Mouse (Mus musculus) heart, postnatal 0 days (tissue): ENCODE data around the gene Nr6a1. TPM values are rescaled to one million over a fixed set of nuclear protein-coding genes. Genes with fewer than 3 reads are reported as not detected.

Experiments used
- ATAC-seq: fragments of 200-750 bp; cut with Nextera tagmentation; 2 replicates; pipeline ENCODE4 v1.8.0; 2017; ENCODE audit warnings: low read depth, moderate number of reproducible peaks, moderate library complexity; ENCODE audit not compliant: insufficient read depth
- DNase-seq: peaks from one replicate; pipeline ENCODE4 v3.0.0-alpha.2; 2016; ENCODE audit warnings: low spot score
- H3K27ac ChIP-seq: fragments of 300-500 bp; sonication (generic); 2 replicates; pipeline ENCODE4 v1.5.1; 2014; ENCODE audit warnings: low read depth, mild to moderate bottlenecking
- H3K27me3 ChIP-seq: fragments of 300-500 bp; sonication (generic); 2 replicates; pipeline ENCODE4 v1.6.1; 2014; ENCODE audit warnings: low read length, mixed read lengths; ENCODE audit not compliant: control insufficient read depth, insufficient read depth
- H3K36me3 ChIP-seq: fragments of 300-500 bp; sonication (generic); replicated peaks from 2 replicates; pipeline ENCODE4 v1.6.1; 2014; ENCODE audit warnings: low read length, mixed read lengths; ENCODE audit not compliant: control insufficient read depth, insufficient read depth
- H3K4me1 ChIP-seq: fragments of 300-500 bp; sonication (generic); 2 replicates; pipeline ENCODE4 v1.6.1; 2014; ENCODE audit warnings: antibody characterized with exemption; ENCODE audit not compliant: control insufficient read depth, insufficient read depth
- H3K4me2 ChIP-seq: fragments of 300-500 bp; sonication (generic); 2 replicates; pipeline ENCODE4 v1.6.1; 2014; ENCODE audit warnings: low read depth, mild to moderate bottlenecking, low read length, moderate library complexity
- H3K4me3 ChIP-seq: fragments of 300-500 bp; sonication (generic); 2 replicates; pipeline ENCODE4 v1.5.1; 2014; ENCODE audit warnings: low read depth, low read length
- H3K9ac ChIP-seq: fragments of 300-500 bp; sonication (generic); replicated peaks from 2 replicates; pipeline ENCODE4 v1.6.1; 2014; ENCODE audit warnings: low read depth, low read length, mixed read lengths
- H3K9me3 ChIP-seq: fragments of 300-500 bp; sonication (generic); replicated peaks from 2 replicates; pipeline ENCODE4 v1.6.1; 2016; ENCODE audit warnings: low read length; ENCODE audit not compliant: control insufficient read depth
- CTCF ChIP-seq: IDR thresholded peaks from 2 replicates; pipeline ENCODE4 v1.5.1; 2016; ENCODE audit warnings: antibody characterized with exemption, control low read depth, low read depth
- EP300 ChIP-seq: IDR thresholded peaks from 2 replicates; pipeline ENCODE4 v1.6.1; 2016; ENCODE audit warnings: antibody characterized with exemption, low read depth
- WGBS: fragments of 180-500 bp; shearing (Covaris S2); extraction: QIAGEN DNeasy Blood & Tissue Kit; methylation state at CpG from one replicate; pipeline ENCODE4 v1.1.7; 2014; 5-methylcytosine and 5-hydroxymethylcytosine counted together
- polyA plus RNA-seq: library from polyadenylated mRNA; unstranded; fragments of >200 nt; fragmentation: Nextera tagmentation; extraction: Ambion mirVana; gene quantifications from 2 replicates; pipeline ENCODE4 v1.2.1, GENCODE M21; 2015
- total RNA-seq: library from RNA; depleted of rRNA; stranded (reverse); fragments of >200 nt; gene quantifications from 2 replicates; pipeline ENCODE4 v1.2.3, GENCODE M21; 2014; ENCODE audit warnings: low replicate concordance

Gene Nr6a1
- total and polyA plus RNA-seq, 2 experiments from 2014 or later, result 0.31 to 0.99 TPM

DNA sequence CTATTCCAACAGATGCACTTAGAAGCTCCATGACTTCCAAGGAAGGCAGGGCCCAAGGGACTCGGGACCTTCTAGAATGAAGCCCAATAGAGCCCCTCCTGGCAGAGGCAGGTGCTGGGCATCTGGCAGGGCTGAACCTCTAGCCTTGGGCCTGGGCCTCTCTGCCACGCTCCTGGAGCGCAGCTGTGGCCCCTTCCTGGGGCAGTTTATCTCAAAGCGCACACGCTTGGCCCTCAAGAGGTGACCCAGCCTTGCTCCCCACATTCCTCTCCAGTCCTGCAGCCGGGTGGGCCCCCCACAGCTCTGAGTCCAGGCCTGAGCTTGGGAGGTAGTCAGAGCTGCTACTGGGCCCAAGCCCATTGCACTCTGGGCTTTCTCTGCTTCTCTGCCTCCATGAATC lies 208.1 kb downstream of the Nr6a1 start:
- no peak for DNase-seq
- H3K36me3 ChIP-seq, result no peaks in the 10 kb centered on the region
- H3K9me3 ChIP-seq, result no peaks in the 10 kb centered on the region
- H3K27ac ChIP-seq, result no peak overlapping the region
- no peak for ATAC-seq
- H3K27me3 ChIP-seq, result peaks cover 5% of the 10 kb centered on the region; the same call in 1 of the 2 replicates
- no peak overlapping the region for H3K9ac ChIP-seq
- H3K4me1 ChIP-seq, result no peaks in the 10 kb centered on the region
- TF ChIP-seq CTCF (no peak), EP300 (no peak)
- no peak overlapping the region for H3K4me2 ChIP-seq
- WGBS, result 63% methylated on average over 6 of the region's 6 CpGs
- H3K4me3 ChIP-seq, result no peak overlapping the region

DNA sequence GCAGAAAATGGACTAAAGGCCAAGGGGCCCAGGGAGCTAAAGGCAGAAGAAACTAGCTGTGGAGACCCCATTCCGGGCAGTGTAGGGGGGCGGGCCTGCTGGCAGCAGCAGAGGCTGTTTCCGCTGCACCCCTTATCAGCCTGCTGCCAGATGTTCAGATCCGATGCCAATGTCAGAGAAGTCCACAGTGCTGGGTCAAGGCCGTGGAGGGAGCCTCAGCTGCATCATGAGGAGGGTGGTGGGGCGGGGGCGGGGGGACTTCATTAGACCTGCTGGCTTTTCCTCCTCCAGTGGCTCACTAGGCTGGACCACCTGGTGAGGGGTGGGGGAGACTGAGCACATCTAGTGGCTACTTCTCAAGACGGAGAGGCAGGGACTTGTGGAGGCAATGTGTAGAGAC lies 208.8 kb downstream of the Nr6a1 start:
- no peaks in the 10 kb centered on the region for H3K36me3 ChIP-seq
- H3K4me3 ChIP-seq, result no peak overlapping the region
- H3K27ac ChIP-seq, result no peak overlapping the region
- peaks cover 12% of the 10 kb centered on the region for H3K27me3 ChIP-seq
- 42% methylated on average over 8 of the region's 8 CpGs for WGBS
- no peaks in the 10 kb centered on the region for H3K9me3 ChIP-seq
- TF ChIP-seq CTCF (no peak), EP300 (no peak)
- H3K9ac ChIP-seq, result no peak overlapping the region
- no peak overlapping the region for H3K4me2 ChIP-seq
- no peaks in the 10 kb centered on the region for H3K4me1 ChIP-seq
- DNase-seq (no peak), ATAC-seq (no peak)

- Histone ChIP-seq H3K36me3 (no peaks in the 10 kb centered on the region), H3K9me3 (no peaks in the 10 kb centered on the region), H3K4me3 (no peak overlapping the region), H3K27me3 (peaks cover 24% of the 10 kb centered on the region), H3K27ac (no peak overlapping the region), H3K9ac (no peak overlapping the region), H3K4me1 (no peaks in the 10 kb centered on the region), H3K4me2 (no peak overlapping the region)
- ATAC-seq, result no peak
- WGBS, result 70% methylated on average over 2 of the region's 2 CpGs
- DNase-seq, result no peak
- TF ChIP-seq CTCF, result no peak
- no peak for TF ChIP-seq EP300
These were observed 210.1 kb downstream of the Nr6a1 start for GRCm38 (mm10) chr2:38717436-38717835.

DNA sequence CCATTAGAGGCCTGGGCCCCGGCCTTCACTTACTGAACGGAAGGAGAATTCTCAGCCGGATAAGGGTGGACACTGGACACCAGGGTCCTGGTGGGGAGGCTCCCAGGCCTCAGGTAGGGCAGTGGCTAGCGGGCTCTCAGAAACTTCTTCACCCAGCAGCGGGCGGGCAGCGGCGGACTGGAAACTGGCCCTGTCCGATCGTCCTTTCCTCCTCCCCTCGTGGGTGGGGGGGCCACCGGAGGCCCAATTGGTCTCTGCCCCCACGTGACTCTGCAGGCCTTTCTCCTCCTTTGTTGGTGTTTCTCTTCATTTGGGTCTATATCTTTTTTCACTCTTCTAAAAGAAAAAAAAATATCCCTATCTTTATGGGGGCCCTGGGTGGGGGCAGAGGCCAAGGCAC lies 213.2 kb downstream of the Nr6a1 start, which contains the start of gene Nr5a1:
Gene Nr5a1 (minus strand): TSS at position 219 of the 400 bp plus-strand sequence.
- ATAC-seq (no peak), DNase-seq (no peak)
- WGBS, result 89% methylated on average over 13 of the region's 13 CpGs
- Histone ChIP-seq H3K9me3 (no peaks in the 10 kb centered on the region), H3K4me1 (no peaks in the 10 kb centered on the region), H3K4me3 (no peak within 1 kb of the TSS), H3K4me2 (no peak within 1 kb of the TSS), H3K27me3 (peaks cover 55% of the 10 kb centered on the region), H3K9ac (no peak within 1 kb of the TSS), H3K36me3 (no peaks in the 10 kb centered on the region), H3K27ac (no peak within 1 kb of the TSS)
- TF ChIP-seq EP300, result no peak
- no peak for TF ChIP-seq CTCF

DNA sequence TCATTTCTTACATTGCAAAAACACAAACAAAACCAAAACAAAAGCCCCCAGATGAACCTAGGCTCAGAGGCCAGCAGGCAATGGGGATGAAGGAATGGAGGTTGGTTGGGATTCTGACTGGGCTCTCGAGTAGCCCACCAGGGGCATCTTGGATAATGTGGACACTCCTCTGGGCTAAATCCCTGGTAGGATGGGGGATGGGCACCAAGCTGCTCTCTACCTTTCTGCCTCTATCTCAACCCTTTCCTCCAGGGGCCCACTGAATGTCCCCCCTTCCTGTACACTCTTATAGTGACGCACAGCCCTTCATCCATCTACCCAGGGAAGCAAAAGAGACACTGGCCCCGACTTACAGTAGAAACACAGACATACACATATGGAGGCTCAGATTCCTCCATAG lies 213.9 kb downstream of the Nr6a1 start:
- H3K4me2 ChIP-seq, result no peak overlapping the region
- H3K27ac ChIP-seq, result no peak overlapping the region
- H3K9me3 ChIP-seq, result no peaks in the 10 kb centered on the region
- no peak overlapping the region for H3K9ac ChIP-seq
- no peak overlapping the region for H3K4me3 ChIP-seq
- no peaks in the 10 kb centered on the region for H3K36me3 ChIP-seq
- no peak for DNase-seq
- 69% methylated on average over 3 of the region's 3 CpGs for WGBS
- peaks cover 62% of the 10 kb centered on the region for H3K27me3 ChIP-seq
- TF ChIP-seq CTCF, result no peak
- TF ChIP-seq EP300, result no peak
- no peak for ATAC-seq
- no peaks in the 10 kb centered on the region for H3K4me1 ChIP-seq

GRCm38 (mm10) chr2:38712769-38713125 lies 214.7 kb downstream of the Nr6a1 start:
- H3K4me2 ChIP-seq, result no peak overlapping the region
- ATAC-seq, result no peak
- no peak overlapping the region for H3K27ac ChIP-seq
- H3K4me1 ChIP-seq, result no peaks in the 10 kb centered on the region
- no peak overlapping the region for H3K4me3 ChIP-seq
- 53% methylated on average over 11 of the region's 11 CpGs for WGBS
- H3K9ac ChIP-seq, result no peak overlapping the region
- no peaks in the 10 kb centered on the region for H3K36me3 ChIP-seq
- DNase-seq, result no peak
- no peaks in the 10 kb centered on the region for H3K9me3 ChIP-seq
- peaks cover 68% of the 10 kb centered on the region for H3K27me3 ChIP-seq
- TF ChIP-seq EP300 (no peak), CTCF (no peak)
